Mouse (Mus musculus): ENCODE measurements at regions not wholly inside any gene's neighbourhood (a gene's known extent, or its start where the extent isn't known, plus 50 kb on each side); places are given as distances from the start of the nearest gene placed in this dataset.
A peak's percentile ranks its signal among the peaks of the same experiment; 100 is the strongest.

- DNase-seq, result no peak
Measured at GRCm38 (mm10) chr15:5414401-5414800, 170.4 kb upstream of the Ptger4 start.

- DNase-seq, result no peak
Measured at GRCm38 (mm10) chr15:5416031-5416430, 172.0 kb upstream of the Ptger4 start.

GRCm38 (mm10) chr15:5426641-5427040 is 182.7 kb upstream of the Ptger4 start:
- no peak for DNase-seq

GRCm38 (mm10) chr15:5427319-5428048 is 183.5 kb upstream of the Ptger4 start:
- no peak for DNase-seq

GRCm38 (mm10) chr15:5432018-5432417 is 188.0 kb upstream of the Ptger4 start:
- DNase-seq, result no peak

- DNase-seq, result no peak
Measured at GRCm38 (mm10) chr15:5437020-5437419, 193.0 kb upstream of the Ptger4 start.

GRCm38 (mm10) chr15:5446040-5446755 is 202.2 kb upstream of the Ptger4 start:
- DNase-seq, result no peak

- no peak for DNase-seq
Measured at GRCm38 (mm10) chr15:5446756-5447314, 202.8 kb upstream of the Ptger4 start.

- no peak for DNase-seq
Measured at GRCm38 (mm10) chr15:5447707-5448496, 203.9 kb upstream of the Ptger4 start.

- DNase-seq, result no peak
Measured at GRCm38 (mm10) chr15:5459083-5459482, 215.1 kb upstream of the Ptger4 start.

- no peak for DNase-seq
Measured at GRCm38 (mm10) chr15:5459580-5459979, 215.6 kb upstream of the Ptger4 start.

GRCm38 (mm10) chr15:5462651-5463050 is 218.7 kb upstream of the Ptger4 start:
- no peak for DNase-seq

- no peak for DNase-seq
Measured at GRCm38 (mm10) chr15:5464732-5465131, 220.7 kb upstream of the Ptger4 start.

- DNase-seq, result no peak
Measured at GRCm38 (mm10) chr15:5468535-5469073, 224.6 kb upstream of the Ptger4 start.

- DNase-seq, result no peak
Measured at GRCm38 (mm10) chr15:5475389-5475995, 231.5 kb upstream of the Ptger4 start.

- no peak for DNase-seq
Measured at GRCm38 (mm10) chr15:5493286-5493685, 249.3 kb upstream of the Ptger4 start.

GRCm38 (mm10) chr15:5495187-5495849 is 251.3 kb upstream of the Ptger4 start:
- peak; percentile 36 for DNase-seq

- no peak for DNase-seq
Measured at GRCm38 (mm10) chr15:5495954-5496353, 252.0 kb upstream of the Ptger4 start.

- no peak for DNase-seq
Measured at GRCm38 (mm10) chr15:5504502-5504901, 260.5 kb upstream of the Ptger4 start.

GRCm38 (mm10) chr15:5506848-5507544 is 263.0 kb upstream of the Ptger4 start:
- no peak for DNase-seq

- DNase-seq, result no peak
Measured at GRCm38 (mm10) chr15:5507545-5507913, 263.5 kb upstream of the Ptger4 start.

Data from adrenal gland, adult 8-10 months (tissue).